Mouse (Mus musculus) CD4-positive, CD25-positive, alpha-beta regulatory T cell, adult 2 months (primary cell): ENCODE results near the gene Fam129c.
A peak's percentile ranks its signal among the peaks of the same experiment; 100 is the strongest.

Experiments
- DNase-seq: peaks from one replicate; pipeline ENCODE4 v3.0.0-alpha.2; 2012; ENCODE audit warnings: low read depth, low spot score

The Fam129c gene

GRCm38 (mm10) chr8:71597451-71597850 is at the start of gene Fam129c:
TSS of gene Fam129c (plus strand) at chr8:71597648.
- DNase-seq: no peak

GRCm38 (mm10) chr8:71550754-71551153 is 46.7 kb upstream of the Fam129c start:
- no peak for DNase-seq

GRCm38 (mm10) chr8:71552770-71553169 is 44.7 kb upstream of the Fam129c start:
- no peak for DNase-seq

GRCm38 (mm10) chr8:71554001-71554400 is 43.4 kb upstream of the Fam129c start:
- DNase-seq: no peak

- no peak for DNase-seq
Measured at GRCm38 (mm10) chr8:71554644-71555043, 42.8 kb upstream of the Fam129c start.

- peak; percentile 55 for DNase-seq
Measured at GRCm38 (mm10) chr8:71558071-71558957, 39.1 kb upstream of the Fam129c start, which contains the start of gene Tmem221. TSS of gene Tmem221 (minus strand) at chr8:71558871.

GRCm38 (mm10) chr8:71558958-71559690 is 38.3 kb upstream of the Fam129c start:
- DNase-seq: peak; percentile 87

- DNase-seq: no peak
Measured at GRCm38 (mm10) chr8:71560071-71560470, 37.4 kb upstream of the Fam129c start.

GRCm38 (mm10) chr8:71560765-71561164 is 36.7 kb upstream of the Fam129c start:
- no peak for DNase-seq

- peak; percentile 92 for DNase-seq
Measured at GRCm38 (mm10) chr8:71561401-71561800, 36.0 kb upstream of the Fam129c start.

GRCm38 (mm10) chr8:71562751-71563150 is 34.7 kb upstream of the Fam129c start:
- DNase-seq: peak; percentile 87

- DNase-seq: peak; percentile 24
Measured at GRCm38 (mm10) chr8:71563992-71564391, 33.5 kb upstream of the Fam129c start.

GRCm38 (mm10) chr8:71566501-71566900 is 30.9 kb upstream of the Fam129c start, which contains the start of gene Nxnl1:
TSS of gene Nxnl1 (minus strand) at chr8:71566601.
- no peak for DNase-seq

- DNase-seq: no peak
Measured at GRCm38 (mm10) chr8:71567587-71567986, 29.9 kb upstream of the Fam129c start.

GRCm38 (mm10) chr8:71568387-71568937 is 29.0 kb upstream of the Fam129c start, which contains the start of gene Slc27a1:
TSS of gene Slc27a1 (plus strand) at chr8:71568882.
- DNase-seq: no peak

- DNase-seq: no peak
Measured at GRCm38 (mm10) chr8:71568941-71569340, 28.5 kb upstream of the Fam129c start.

GRCm38 (mm10) chr8:71569366-71570290 is 27.8 kb upstream of the Fam129c start:
- DNase-seq: peak; percentile 83

GRCm38 (mm10) chr8:71570291-71570954 is 27.0 kb upstream of the Fam129c start:
- DNase-seq: peak; percentile 95

GRCm38 (mm10) chr8:71572077-71572476 is 25.4 kb upstream of the Fam129c start:
- no peak for DNase-seq

- no peak for DNase-seq
Measured at GRCm38 (mm10) chr8:71572847-71573633, 24.4 kb upstream of the Fam129c start.
